Mouse (Mus musculus): ENCODE measurements around the gene Kctd17. TPM values are rescaled to one million over a fixed set of nuclear protein-coding genes. Genes with fewer than 3 reads are reported as not detected.

Kctd17 gene
- polyA plus RNA-seq, 1 experiment from 2014 or later: 110 TPM

- Histone ChIP-seq H3K9ac (ENCODE audit: low read length) (no peak overlapping the region), H3K4me2 (ENCODE audit: low read length) (no peak overlapping the region), H3K4me1 (ENCODE audit: control insufficient read depth, insufficient read depth, low read length) (peaks cover 5% of the 10 kb centered on the region), H3K36me3 (ENCODE audit: control insufficient read depth, insufficient read depth, low read length) (no peaks in the 10 kb centered on the region), H3K4me3 (ENCODE audit: low read depth, low read length) (no peak overlapping the region), H3K27ac (ENCODE audit: low read depth, low read length) (no peak overlapping the region), H3K27me3 (replicated peaks; ENCODE audit: control insufficient read depth, insufficient read depth, low read length) (no peaks in the 10 kb centered on the region), H3K9me3 (replicated peaks; ENCODE audit: control insufficient read depth, low read length) (no peaks in the 10 kb centered on the region)
- WGBS: 25% methylated on average over 11 of the region's 11 CpGs
- ATAC-seq: no peak
- DNase-seq (ENCODE audit: low spot score): no peak
Observed at GRCm38 (mm10) chr15:78424507-78424906, 3.9 kb upstream of the Kctd17 start.

- no peak overlapping the region for H3K4me2 ChIP-seq (ENCODE audit: low read length)
- 70% methylated on average over 4 of the region's 4 CpGs for WGBS
- H3K9ac ChIP-seq (ENCODE audit: low read length): no peak overlapping the region
- DNase-seq (ENCODE audit: low spot score): no peak
- H3K4me3 ChIP-seq (ENCODE audit: low read depth, low read length): no peak overlapping the region
- peaks cover 9% of the 10 kb centered on the region for H3K4me1 ChIP-seq (ENCODE audit: control insufficient read depth, insufficient read depth, low read length)
- H3K9me3 ChIP-seq (replicated peaks; ENCODE audit: control insufficient read depth, low read length): no peaks in the 10 kb centered on the region
- H3K27me3 ChIP-seq (replicated peaks; ENCODE audit: control insufficient read depth, insufficient read depth, low read length): no peaks in the 10 kb centered on the region
- no peak overlapping the region for H3K27ac ChIP-seq (ENCODE audit: low read depth, low read length)
- no peaks in the 10 kb centered on the region for H3K36me3 ChIP-seq (ENCODE audit: control insufficient read depth, insufficient read depth, low read length)
- no peak for ATAC-seq
Observed at GRCm38 (mm10) chr15:78425230-78425629, 3.1 kb upstream of the Kctd17 start.

GRCm38 (mm10) chr15:78429139-78429459 lies 735 bp downstream of the Kctd17 start:
- Histone ChIP-seq H3K9ac (ENCODE audit: low read length) (peak overlapping the region; percentile 73), H3K4me3 (ENCODE audit: low read depth, low read length) (peak overlapping the region; percentile 60), H3K27me3 (replicated peaks; ENCODE audit: control insufficient read depth, insufficient read depth, low read length) (no peaks in the 10 kb centered on the region), H3K36me3 (ENCODE audit: control insufficient read depth, insufficient read depth, low read length) (peaks cover 30% of the 10 kb centered on the region), H3K9me3 (replicated peaks; ENCODE audit: control insufficient read depth, low read length) (no peaks in the 10 kb centered on the region), H3K4me2 (ENCODE audit: low read length) (peak overlapping the region; percentile 88), H3K4me1 (ENCODE audit: control insufficient read depth, insufficient read depth, low read length) (peaks cover 9% of the 10 kb centered on the region), H3K27ac (ENCODE audit: low read depth, low read length) (peak overlapping the region; percentile 10; the same call in 1 of the 2 replicates)
- no peak for DNase-seq (ENCODE audit: low spot score)
- WGBS: 0% methylated on average over 3 of the region's 3 CpGs
- no peak for ATAC-seq

GRCm38 (mm10) chr15:78429871-78430622 lies 1.7 kb downstream of the Kctd17 start:
- ATAC-seq: no peak
- 86% methylated on average over 13 of the region's 13 CpGs for WGBS
- Histone ChIP-seq H3K4me3 (ENCODE audit: low read depth, low read length) (peak overlapping the region; percentile 60), H3K9ac (ENCODE audit: low read length) (no peak overlapping the region; the same call in 1 of the 2 replicates), H3K36me3 (ENCODE audit: control insufficient read depth, insufficient read depth, low read length) (peaks cover 37% of the 10 kb centered on the region), H3K4me2 (ENCODE audit: low read length) (peak overlapping the region; percentile 88), H3K27me3 (replicated peaks; ENCODE audit: control insufficient read depth, insufficient read depth, low read length) (no peaks in the 10 kb centered on the region), H3K4me1 (ENCODE audit: control insufficient read depth, insufficient read depth, low read length) (peaks cover 9% of the 10 kb centered on the region), H3K27ac (ENCODE audit: low read depth, low read length) (no peak overlapping the region), H3K9me3 (replicated peaks; ENCODE audit: control insufficient read depth, low read length) (no peaks in the 10 kb centered on the region)
- no peak for DNase-seq (ENCODE audit: low spot score)

- Histone ChIP-seq H3K4me1 (ENCODE audit: control insufficient read depth, insufficient read depth, low read length) (peaks cover 9% of the 10 kb centered on the region), H3K9me3 (replicated peaks; ENCODE audit: control insufficient read depth, low read length) (no peaks in the 10 kb centered on the region)
Observed at GRCm38 (mm10) chr15:78430874-78431273, 2.5 kb downstream of the Kctd17 start.

GRCm38 (mm10) chr15:78431541-78432121 lies 3.3 kb downstream of the Kctd17 start:
- no peak overlapping the region for H3K4me3 ChIP-seq (ENCODE audit: low read depth, low read length)
- ATAC-seq (no peak), DNase-seq (ENCODE audit: low spot score) (no peak)
- H3K9ac ChIP-seq (ENCODE audit: low read length): no peak overlapping the region
- H3K4me1 ChIP-seq (ENCODE audit: control insufficient read depth, insufficient read depth, low read length): peaks cover 13% of the 10 kb centered on the region
- H3K27ac ChIP-seq (ENCODE audit: low read depth, low read length): no peak overlapping the region
- H3K27me3 ChIP-seq (replicated peaks; ENCODE audit: control insufficient read depth, insufficient read depth, low read length): no peaks in the 10 kb centered on the region
- 88% methylated on average over 7 of the region's 7 CpGs for WGBS
- H3K36me3 ChIP-seq (ENCODE audit: control insufficient read depth, insufficient read depth, low read length): peaks cover 45% of the 10 kb centered on the region
- no peak overlapping the region for H3K4me2 ChIP-seq (ENCODE audit: low read length)
- no peaks in the 10 kb centered on the region for H3K9me3 ChIP-seq (replicated peaks; ENCODE audit: control insufficient read depth, low read length)

More at GRCm38 (mm10) chr15:78430874-78431273, 2.5 kb downstream of the Kctd17 start:
- DNase-seq (ENCODE audit: low spot score) (no peak), ATAC-seq (no peak)
- Histone ChIP-seq H3K9ac (ENCODE audit: low read length) (no peak overlapping the region), H3K4me3 (ENCODE audit: low read depth, low read length) (no peak overlapping the region), H3K27ac (ENCODE audit: low read depth, low read length) (no peak overlapping the region), H3K36me3 (ENCODE audit: control insufficient read depth, insufficient read depth, low read length) (peaks cover 45% of the 10 kb centered on the region), H3K27me3 (replicated peaks; ENCODE audit: control insufficient read depth, insufficient read depth, low read length) (no peaks in the 10 kb centered on the region), H3K4me2 (ENCODE audit: low read length) (no peak overlapping the region)
- WGBS: 93% methylated on average over 10 of the region's 10 CpGs

- H3K36me3 ChIP-seq (ENCODE audit: control insufficient read depth, insufficient read depth, low read length): peaks cover 49% of the 10 kb centered on the region
- no peaks in the 10 kb centered on the region for H3K27me3 ChIP-seq (replicated peaks; ENCODE audit: control insufficient read depth, insufficient read depth, low read length)
- ATAC-seq (no peak), DNase-seq (ENCODE audit: low spot score) (peak; percentile 61)
- H3K4me2 ChIP-seq (ENCODE audit: low read length): no peak overlapping the region
- H3K27ac ChIP-seq (ENCODE audit: low read depth, low read length): no peak overlapping the region
- H3K9ac ChIP-seq (ENCODE audit: low read length): no peak overlapping the region
- H3K9me3 ChIP-seq (replicated peaks; ENCODE audit: control insufficient read depth, low read length): no peaks in the 10 kb centered on the region
- H3K4me1 ChIP-seq (ENCODE audit: control insufficient read depth, insufficient read depth, low read length): peaks cover 13% of the 10 kb centered on the region; the same call in 1 of the 2 replicates
- no peak overlapping the region for H3K4me3 ChIP-seq (ENCODE audit: low read depth, low read length)
- 30% methylated on average over 6 of the region's 6 CpGs for WGBS
Observed at GRCm38 (mm10) chr15:78434896-78435520, 6.6 kb downstream of the Kctd17 start.

- Histone ChIP-seq H3K4me1 (ENCODE audit: control insufficient read depth, insufficient read depth, low read length) (peaks cover 13% of the 10 kb centered on the region; the same call in 1 of the 2 replicates), H3K9me3 (replicated peaks; ENCODE audit: control insufficient read depth, low read length) (no peaks in the 10 kb centered on the region), H3K27ac (ENCODE audit: low read depth, low read length) (no peak overlapping the region), H3K27me3 (replicated peaks; ENCODE audit: control insufficient read depth, insufficient read depth, low read length) (no peaks in the 10 kb centered on the region), H3K4me3 (ENCODE audit: low read depth, low read length) (no peak overlapping the region), H3K4me2 (ENCODE audit: low read length) (no peak overlapping the region), H3K9ac (ENCODE audit: low read length) (no peak overlapping the region), H3K36me3 (ENCODE audit: control insufficient read depth, insufficient read depth, low read length) (peaks cover 45% of the 10 kb centered on the region)
- WGBS: 89% methylated on average over 11 of the region's 11 CpGs
- DNase-seq (ENCODE audit: low spot score) (no peak), ATAC-seq (no peak)
Observed at GRCm38 (mm10) chr15:78435681-78436080, 7.3 kb downstream of the Kctd17 start.

Data from forebrain, embryonic 14.5 days (tissue).